Mouse (Mus musculus): ENCODE measurements around the gene Pcsk5. TPM values are rescaled to one million over a fixed set of nuclear protein-coding genes. Genes with fewer than 3 reads are reported as not detected.
A peak's percentile ranks its signal among the peaks of the same experiment; 100 is the strongest.

Gene Pcsk5
- polyA plus RNA-seq, 1 experiment from 2014 or later, result 21.1 TPM

DNA sequence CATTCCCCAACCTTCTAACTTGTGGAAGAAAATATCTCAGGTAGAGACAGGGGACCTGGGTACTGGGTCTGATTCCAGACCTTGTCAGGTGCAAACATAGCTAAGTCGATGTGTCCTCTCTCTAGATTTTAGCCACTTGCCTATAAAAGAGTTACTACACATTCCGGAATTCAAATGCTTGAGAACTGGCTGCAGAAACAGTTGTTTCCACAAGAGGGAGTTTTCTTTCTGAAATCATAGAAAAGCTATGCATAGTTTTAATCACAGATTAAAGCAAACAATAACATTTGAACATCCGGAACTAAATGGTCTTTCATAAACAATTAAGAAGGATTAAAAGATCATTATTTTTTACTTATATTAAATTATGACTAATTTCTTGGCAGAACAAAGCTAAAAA, 19.3 kb upstream of the Pcsk5 start:
- peak; percentile 63 for TF ChIP-seq CTCF (IDR thresholded peaks at IDR 0.05; ENCODE audit: low read depth)
- Histone ChIP-seq H3K4me1 (replicated peaks; ENCODE audit: control insufficient read depth, insufficient read depth, low read length) (no peaks in the 10 kb centered on the region), H3K27ac (ENCODE audit: low read depth, low read length) (no peak overlapping the region), H3K4me3 (ENCODE audit: low read depth, low read length) (no peak overlapping the region), H3K9ac (ENCODE audit: low read depth, low read length) (no peak overlapping the region), H3K9me3 (ENCODE audit: control insufficient read depth) (no peaks in the 10 kb centered on the region), H3K36me3 (ENCODE audit: control insufficient read depth, insufficient read depth) (no peaks in the 10 kb centered on the region), H3K4me2 (replicated peaks; ENCODE audit: low read depth) (no peak overlapping the region), H3K27me3 (replicated peaks; ENCODE audit: control insufficient read depth, insufficient read depth, low read length) (no peaks in the 10 kb centered on the region)
- ATAC-seq, result no peak
- WGBS, result 53% methylated on average over 3 of the region's 3 CpGs

DNA sequence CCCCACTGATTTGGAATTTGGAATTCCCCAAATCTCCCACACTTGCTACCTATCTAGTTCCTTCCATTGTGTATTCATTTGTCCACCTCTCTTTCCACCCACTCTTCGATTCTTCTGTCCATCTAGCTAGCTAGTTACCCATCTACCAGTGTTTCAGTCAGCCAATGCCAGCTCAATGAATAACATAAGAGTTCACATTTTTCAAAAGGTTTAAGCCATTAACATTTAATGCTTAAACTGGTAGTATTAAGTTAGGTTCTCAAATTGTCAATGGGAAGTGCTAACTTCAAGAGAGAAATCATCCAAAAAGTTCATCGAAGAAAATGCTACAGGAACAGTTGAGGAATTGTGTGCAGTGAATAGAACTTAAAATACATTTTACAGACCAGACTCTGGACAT, 11.0 kb upstream of the Pcsk5 start:
- H3K4me1 ChIP-seq (replicated peaks; ENCODE audit: control insufficient read depth, insufficient read depth, low read length), result no peaks in the 10 kb centered on the region
- no peaks in the 10 kb centered on the region for H3K36me3 ChIP-seq (ENCODE audit: control insufficient read depth, insufficient read depth)
- H3K9me3 ChIP-seq (ENCODE audit: control insufficient read depth), result no peaks in the 10 kb centered on the region
- no peaks in the 10 kb centered on the region for H3K27me3 ChIP-seq (replicated peaks; ENCODE audit: control insufficient read depth, insufficient read depth, low read length)
- no peak overlapping the region for H3K4me3 ChIP-seq (ENCODE audit: low read depth, low read length)
- WGBS, result 80% methylated on average over 2 of the region's 2 CpGs
- TF ChIP-seq CTCF (IDR thresholded peaks at IDR 0.05; ENCODE audit: low read depth), result no peak
- H3K4me2 ChIP-seq (replicated peaks; ENCODE audit: low read depth), result no peak overlapping the region
- no peak for ATAC-seq
- no peak overlapping the region for H3K9ac ChIP-seq (ENCODE audit: low read depth, low read length)
- H3K27ac ChIP-seq (ENCODE audit: low read depth, low read length), result no peak overlapping the region

DNA sequence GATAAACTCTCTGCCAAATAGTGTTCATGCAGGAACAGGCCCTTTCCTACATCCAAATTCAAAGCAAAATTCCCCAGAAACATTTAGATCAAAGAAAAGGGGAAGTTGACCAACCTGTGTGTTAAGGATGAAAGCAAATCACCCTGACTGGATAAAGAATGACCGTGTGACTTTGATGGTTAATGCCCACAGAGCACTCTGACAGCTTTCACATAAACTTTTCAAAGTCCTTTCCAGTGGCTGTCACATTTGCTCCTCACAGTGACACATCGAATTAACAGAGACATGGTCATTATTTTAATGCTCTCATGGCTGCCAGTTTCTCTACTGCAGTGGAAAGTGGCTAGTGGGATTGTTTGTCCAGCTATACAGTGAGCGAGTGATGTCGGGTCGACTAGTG, 8.5 kb upstream of the Pcsk5 start:
- no peak for TF ChIP-seq CTCF (IDR thresholded peaks at IDR 0.05; ENCODE audit: low read depth)
- no peaks in the 10 kb centered on the region for H3K4me1 ChIP-seq (replicated peaks; ENCODE audit: control insufficient read depth, insufficient read depth, low read length)
- no peak for ATAC-seq
- H3K9ac ChIP-seq (ENCODE audit: low read depth, low read length), result no peak overlapping the region
- no peaks in the 10 kb centered on the region for H3K36me3 ChIP-seq (ENCODE audit: control insufficient read depth, insufficient read depth)
- H3K9me3 ChIP-seq (ENCODE audit: control insufficient read depth), result no peaks in the 10 kb centered on the region
- H3K4me2 ChIP-seq (replicated peaks; ENCODE audit: low read depth), result no peak overlapping the region
- no peak overlapping the region for H3K27ac ChIP-seq (ENCODE audit: low read depth, low read length)
- H3K4me3 ChIP-seq (ENCODE audit: low read depth, low read length), result no peak overlapping the region
- H3K27me3 ChIP-seq (replicated peaks; ENCODE audit: control insufficient read depth, insufficient read depth, low read length), result no peaks in the 10 kb centered on the region
- 62% methylated on average over 5 of the region's 5 CpGs for WGBS

GRCm38 (mm10) chr19:17841586-17841985, 4.2 kb upstream of the Pcsk5 start:
- Histone ChIP-seq H3K9ac (ENCODE audit: low read depth, low read length) (no peak overlapping the region), H3K36me3 (ENCODE audit: control insufficient read depth, insufficient read depth) (no peaks in the 10 kb centered on the region), H3K9me3 (ENCODE audit: control insufficient read depth) (no peaks in the 10 kb centered on the region), H3K27me3 (replicated peaks; ENCODE audit: control insufficient read depth, insufficient read depth, low read length) (no peaks in the 10 kb centered on the region), H3K27ac (ENCODE audit: low read depth, low read length) (no peak overlapping the region), H3K4me3 (ENCODE audit: low read depth, low read length) (no peak overlapping the region), H3K4me1 (replicated peaks; ENCODE audit: control insufficient read depth, insufficient read depth, low read length) (0 out of 2 replicates have a peak, but pooled peaks cover 5% of the 10 kb centered on the region), H3K4me2 (replicated peaks; ENCODE audit: low read depth) (no peak overlapping the region)
- no peak for ATAC-seq
- no peak for TF ChIP-seq CTCF (IDR thresholded peaks at IDR 0.05; ENCODE audit: low read depth)
- WGBS, result 78% methylated on average over 2 of the region's 2 CpGs

DNA sequence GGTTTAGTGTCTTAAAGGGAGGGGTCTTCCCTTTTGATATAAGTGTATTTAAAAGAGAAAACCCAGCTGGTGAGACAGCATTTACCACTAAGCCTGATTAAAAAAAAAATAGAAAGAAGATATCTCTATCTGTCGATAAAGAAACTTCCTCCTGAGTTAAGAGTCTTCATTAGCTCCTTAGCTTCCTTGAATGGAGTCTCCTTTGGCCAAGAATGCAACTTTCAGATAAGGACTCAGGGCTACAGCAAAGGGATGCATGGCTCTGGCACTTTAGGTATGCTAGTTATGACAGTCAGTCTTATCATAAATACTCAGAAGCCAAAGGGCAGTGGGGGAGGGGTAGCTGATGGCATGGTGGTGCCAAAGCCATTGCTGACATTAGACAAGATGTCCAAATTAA, 2.4 kb upstream of the Pcsk5 start:
- Histone ChIP-seq H3K36me3 (ENCODE audit: control insufficient read depth, insufficient read depth) (no peaks in the 10 kb centered on the region), H3K4me2 (replicated peaks; ENCODE audit: low read depth) (no peak overlapping the region), H3K9ac (ENCODE audit: low read depth, low read length) (no peak overlapping the region), H3K4me3 (ENCODE audit: low read depth, low read length) (no peak overlapping the region), H3K27me3 (replicated peaks; ENCODE audit: control insufficient read depth, insufficient read depth, low read length) (no peaks in the 10 kb centered on the region), H3K4me1 (replicated peaks; ENCODE audit: control insufficient read depth, insufficient read depth, low read length) (0 out of 2 replicates have a peak, but pooled peaks cover 5% of the 10 kb centered on the region), H3K9me3 (ENCODE audit: control insufficient read depth) (no peaks in the 10 kb centered on the region), H3K27ac (ENCODE audit: low read depth, low read length) (no peak overlapping the region)
- no peak for TF ChIP-seq CTCF (IDR thresholded peaks at IDR 0.05; ENCODE audit: low read depth)
- no peak for ATAC-seq
- WGBS, result 43% methylated on average over 1 of the region's 1 CpGs

DNA sequence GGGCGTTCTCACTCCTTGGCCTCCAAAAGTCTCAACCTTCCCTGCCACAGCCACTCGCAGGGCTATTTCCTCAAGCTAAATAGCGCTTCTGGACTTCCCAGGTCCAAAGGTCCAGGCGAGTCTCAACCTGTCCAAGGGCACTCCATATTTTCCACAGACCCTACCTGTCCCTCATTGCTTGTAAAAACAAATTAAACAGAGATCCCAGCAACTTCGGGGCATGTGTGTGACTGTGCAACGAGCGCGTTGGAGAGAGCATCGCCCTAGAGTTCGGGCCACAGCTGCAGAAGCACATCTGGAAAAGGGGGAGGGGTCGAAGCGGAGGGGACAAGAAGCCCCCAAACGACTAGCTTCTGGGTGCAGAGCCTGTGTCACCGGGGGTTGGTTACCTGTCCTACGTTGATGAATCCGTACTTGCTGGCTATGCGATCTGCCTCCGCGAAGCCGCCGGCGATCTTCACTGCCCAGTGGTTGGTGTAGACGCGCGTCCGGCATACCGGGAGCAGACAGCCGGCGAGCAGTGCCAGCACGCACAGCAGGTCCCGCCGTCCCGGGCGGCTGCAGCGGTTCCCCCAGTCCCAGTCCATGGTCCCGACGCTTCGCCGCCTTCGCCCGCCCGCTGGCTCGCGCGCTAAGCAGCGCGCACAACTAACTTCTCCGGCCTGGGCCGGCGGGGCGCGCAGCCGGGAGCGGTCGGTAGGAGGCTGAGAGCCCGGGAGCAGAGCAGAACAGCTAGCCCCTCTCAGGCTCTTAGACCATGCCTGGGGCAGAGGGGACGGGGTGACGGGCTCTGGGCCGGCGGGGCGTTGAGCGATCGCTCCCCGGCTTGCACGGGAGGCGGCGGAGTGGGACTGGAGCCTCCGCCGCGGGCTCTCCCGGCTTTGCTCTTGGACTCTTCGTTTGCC, 614 bp downstream of the Pcsk5 start:
- peak overlapping the region; percentile 79 for H3K9ac ChIP-seq (ENCODE audit: low read depth, low read length)
- ATAC-seq, result peak; percentile 66
- H3K4me1 ChIP-seq (replicated peaks; ENCODE audit: control insufficient read depth, insufficient read depth, low read length), result 0 out of 2 replicates have a peak, but pooled peaks cover 5% of the 10 kb centered on the region
- H3K36me3 ChIP-seq (ENCODE audit: control insufficient read depth, insufficient read depth), result no peaks in the 10 kb centered on the region
- H3K4me2 ChIP-seq (replicated peaks; ENCODE audit: low read depth), result peak overlapping the region; percentile 87
- no peak for TF ChIP-seq CTCF (IDR thresholded peaks at IDR 0.05; ENCODE audit: low read depth)
- H3K9me3 ChIP-seq (ENCODE audit: control insufficient read depth), result no peaks in the 10 kb centered on the region
- no peaks in the 10 kb centered on the region for H3K27me3 ChIP-seq (replicated peaks; ENCODE audit: control insufficient read depth, insufficient read depth, low read length)
- WGBS, result under 1% methylated on average over 72 of the region's 72 CpGs
- H3K4me3 ChIP-seq (ENCODE audit: low read depth, low read length), result peak overlapping the region; percentile 77
- peak overlapping the region; percentile 80 for H3K27ac ChIP-seq (ENCODE audit: low read depth, low read length)

All from intestine, postnatal 0 days (tissue).